Mouse (Mus musculus): ENCODE measurements at regions not wholly inside any gene's neighbourhood (a gene's known extent, or its start where the extent isn't known, plus 50 kb on each side); places are given as distances from the start of the nearest gene placed in this dataset.

GRCm38 (mm10) chr5:111656436-111656835 is 77.3 kb upstream of the Gm26897 start:
- Histone ChIP-seq H3K4me1 (replicated peaks; ENCODE audit: control insufficient read depth, insufficient read depth, low read length) (no peaks in the 10 kb centered on the region), H3K4me3 (ENCODE audit: control insufficient read depth, insufficient read depth, low read length) (no peak overlapping the region), H3K27me3 (ENCODE audit: control insufficient read depth, insufficient read depth, low read length) (no peaks in the 10 kb centered on the region), H3K27ac (ENCODE audit: control insufficient read depth, insufficient read depth, low read length) (no peak overlapping the region), H3K36me3 (ENCODE audit: control insufficient read depth, insufficient read depth, low read length) (no peaks in the 10 kb centered on the region)
- WGBS, result 62% methylated on average over 2 of the region's 2 CpGs
- TF ChIP-seq CTCF (IDR thresholded peaks at IDR 0.05; ENCODE audit: borderline replicate concordance, control insufficient read depth, extremely low read depth, insufficient read depth, low read length, poor library complexity) (no peak), POLR2A (IDR thresholded peaks at IDR 0.05; ENCODE audit: control insufficient read depth, extremely low read depth, insufficient read depth, low read length, poor library complexity) (no peak)
- no peak for DNase-seq

GRCm38 (mm10) chr5:111657759-111658429 is 75.8 kb upstream of the Gm26897 start:
- Histone ChIP-seq H3K4me1 (replicated peaks; ENCODE audit: control insufficient read depth, insufficient read depth, low read length) (no peaks in the 10 kb centered on the region), H3K27me3 (ENCODE audit: control insufficient read depth, insufficient read depth, low read length) (no peaks in the 10 kb centered on the region), H3K4me3 (ENCODE audit: control insufficient read depth, insufficient read depth, low read length) (no peak overlapping the region), H3K27ac (ENCODE audit: control insufficient read depth, insufficient read depth, low read length) (no peak overlapping the region), H3K36me3 (ENCODE audit: control insufficient read depth, insufficient read depth, low read length) (no peaks in the 10 kb centered on the region)
- TF ChIP-seq CTCF (IDR thresholded peaks at IDR 0.05; ENCODE audit: borderline replicate concordance, control insufficient read depth, extremely low read depth, insufficient read depth, low read length, poor library complexity) (no peak), POLR2A (IDR thresholded peaks at IDR 0.05; ENCODE audit: control insufficient read depth, extremely low read depth, insufficient read depth, low read length, poor library complexity) (no peak)
- 32% methylated on average over 3 of the region's 3 CpGs for WGBS
- DNase-seq, result no peak

DNA sequence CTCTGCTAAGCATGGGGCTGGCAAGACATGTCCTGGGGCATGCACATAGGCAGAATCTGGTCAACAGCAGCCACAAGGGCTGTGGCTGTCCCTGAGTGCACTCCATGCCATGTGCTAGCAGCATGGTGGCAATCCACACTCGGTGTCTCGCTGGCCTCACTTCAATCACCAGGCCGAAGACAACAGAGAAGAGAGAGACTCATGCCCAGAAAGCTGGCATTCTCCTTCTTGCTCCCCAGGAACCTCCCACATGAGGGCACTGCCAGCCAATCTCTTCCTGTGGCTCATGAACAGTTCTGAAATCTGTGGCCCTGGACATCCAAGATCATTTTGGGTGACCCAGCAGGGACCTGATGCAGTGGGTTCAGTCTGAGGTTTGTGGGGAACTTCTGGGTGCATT is 74.5 kb upstream of the Gm26897 start:
- H3K4me1 ChIP-seq (replicated peaks; ENCODE audit: control insufficient read depth, insufficient read depth, low read length), result no peaks in the 10 kb centered on the region
- WGBS, result 89% methylated on average over 3 of the region's 3 CpGs
- H3K36me3 ChIP-seq (ENCODE audit: control insufficient read depth, insufficient read depth, low read length), result no peaks in the 10 kb centered on the region
- H3K27ac ChIP-seq (ENCODE audit: control insufficient read depth, insufficient read depth, low read length), result no peak overlapping the region
- TF ChIP-seq POLR2A (IDR thresholded peaks at IDR 0.05; ENCODE audit: control insufficient read depth, extremely low read depth, insufficient read depth, low read length, poor library complexity) (no peak), CTCF (IDR thresholded peaks at IDR 0.05; ENCODE audit: borderline replicate concordance, control insufficient read depth, extremely low read depth, insufficient read depth, low read length, poor library complexity) (no peak)
- no peaks in the 10 kb centered on the region for H3K27me3 ChIP-seq (ENCODE audit: control insufficient read depth, insufficient read depth, low read length)
- no peak overlapping the region for H3K4me3 ChIP-seq (ENCODE audit: control insufficient read depth, insufficient read depth, low read length)
- DNase-seq, result no peak

DNA sequence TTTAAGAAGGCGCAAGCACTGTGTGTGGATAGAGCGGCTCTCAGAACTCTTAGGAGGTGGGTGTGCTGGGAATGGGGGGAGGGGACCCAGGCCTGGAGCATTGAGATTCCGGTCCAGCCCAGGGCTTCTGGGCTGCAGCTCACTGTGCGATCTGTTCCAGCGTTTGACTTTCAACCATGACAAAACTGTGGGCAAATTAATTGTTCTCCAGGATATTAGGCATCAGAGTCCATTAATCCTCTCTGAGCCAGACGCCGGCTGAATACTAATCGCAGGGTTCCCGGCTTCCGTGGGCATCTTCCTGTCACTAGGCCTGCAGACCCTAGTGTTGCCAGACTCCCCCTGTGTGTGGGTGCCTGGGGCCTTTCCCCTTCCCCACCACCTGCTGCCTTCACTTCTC is 73.3 kb upstream of the Gm26897 start:
- H3K27me3 ChIP-seq (ENCODE audit: control insufficient read depth, insufficient read depth, low read length), result no peaks in the 10 kb centered on the region
- no peak overlapping the region for H3K4me3 ChIP-seq (ENCODE audit: control insufficient read depth, insufficient read depth, low read length)
- no peak for TF ChIP-seq POLR2A (IDR thresholded peaks at IDR 0.05; ENCODE audit: control insufficient read depth, extremely low read depth, insufficient read depth, low read length, poor library complexity)
- no peaks in the 10 kb centered on the region for H3K36me3 ChIP-seq (ENCODE audit: control insufficient read depth, insufficient read depth, low read length)
- no peak for DNase-seq
- no peaks in the 10 kb centered on the region for H3K4me1 ChIP-seq (replicated peaks; ENCODE audit: control insufficient read depth, insufficient read depth, low read length)
- H3K27ac ChIP-seq (ENCODE audit: control insufficient read depth, insufficient read depth, low read length), result no peak overlapping the region
- 97% methylated on average over 10 of the region's 10 CpGs for WGBS

GRCm38 (mm10) chr5:111660968-111661367 is 72.8 kb upstream of the Gm26897 start:
- no peaks in the 10 kb centered on the region for H3K4me1 ChIP-seq (replicated peaks; ENCODE audit: control insufficient read depth, insufficient read depth, low read length)
- 94% methylated on average over 6 of the region's 6 CpGs for WGBS
- no peak for DNase-seq
- TF ChIP-seq POLR2A (IDR thresholded peaks at IDR 0.05; ENCODE audit: control insufficient read depth, extremely low read depth, insufficient read depth, low read length, poor library complexity) (no peak), CTCF (IDR thresholded peaks at IDR 0.05; ENCODE audit: borderline replicate concordance, control insufficient read depth, extremely low read depth, insufficient read depth, low read length, poor library complexity) (no peak)
- H3K27ac ChIP-seq (ENCODE audit: control insufficient read depth, insufficient read depth, low read length), result no peak overlapping the region
- H3K4me3 ChIP-seq (ENCODE audit: control insufficient read depth, insufficient read depth, low read length), result no peak overlapping the region
- no peaks in the 10 kb centered on the region for H3K27me3 ChIP-seq (ENCODE audit: control insufficient read depth, insufficient read depth, low read length)
- H3K36me3 ChIP-seq (ENCODE audit: control insufficient read depth, insufficient read depth, low read length), result no peaks in the 10 kb centered on the region

DNA sequence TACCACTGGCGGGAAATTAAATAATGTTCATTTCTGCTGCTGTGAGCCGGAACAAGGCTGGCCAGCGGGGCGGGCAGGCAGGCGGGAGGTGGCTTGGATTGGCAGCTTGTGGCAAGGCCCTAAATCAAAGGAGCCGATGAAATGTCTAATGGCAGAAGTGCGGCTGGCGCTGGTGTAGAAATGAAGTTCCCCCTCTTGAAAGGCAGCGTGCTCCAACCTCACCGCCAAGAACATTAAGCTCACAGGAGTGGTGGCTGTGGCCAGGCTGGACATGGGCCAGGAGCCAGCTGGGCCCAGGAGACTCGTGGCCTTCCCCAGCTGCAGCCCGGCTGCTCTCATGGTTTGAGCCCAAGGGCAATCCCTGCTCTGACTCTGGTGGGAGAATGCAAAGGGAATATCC is 71.8 kb upstream of the Gm26897 start:
- H3K36me3 ChIP-seq (ENCODE audit: control insufficient read depth, insufficient read depth, low read length), result no peaks in the 10 kb centered on the region
- no peaks in the 10 kb centered on the region for H3K4me1 ChIP-seq (replicated peaks; ENCODE audit: control insufficient read depth, insufficient read depth, low read length)
- H3K27me3 ChIP-seq (ENCODE audit: control insufficient read depth, insufficient read depth, low read length), result no peaks in the 10 kb centered on the region
- no peak overlapping the region for H3K27ac ChIP-seq (ENCODE audit: control insufficient read depth, insufficient read depth, low read length)
- no peak overlapping the region for H3K4me3 ChIP-seq (ENCODE audit: control insufficient read depth, insufficient read depth, low read length)
- TF ChIP-seq CTCF (IDR thresholded peaks at IDR 0.05; ENCODE audit: borderline replicate concordance, control insufficient read depth, extremely low read depth, insufficient read depth, low read length, poor library complexity), result no peak
- no peak for TF ChIP-seq POLR2A (IDR thresholded peaks at IDR 0.05; ENCODE audit: control insufficient read depth, extremely low read depth, insufficient read depth, low read length, poor library complexity)
- DNase-seq, result no peak
- 25% methylated on average over 12 of the region's 12 CpGs for WGBS

DNA sequence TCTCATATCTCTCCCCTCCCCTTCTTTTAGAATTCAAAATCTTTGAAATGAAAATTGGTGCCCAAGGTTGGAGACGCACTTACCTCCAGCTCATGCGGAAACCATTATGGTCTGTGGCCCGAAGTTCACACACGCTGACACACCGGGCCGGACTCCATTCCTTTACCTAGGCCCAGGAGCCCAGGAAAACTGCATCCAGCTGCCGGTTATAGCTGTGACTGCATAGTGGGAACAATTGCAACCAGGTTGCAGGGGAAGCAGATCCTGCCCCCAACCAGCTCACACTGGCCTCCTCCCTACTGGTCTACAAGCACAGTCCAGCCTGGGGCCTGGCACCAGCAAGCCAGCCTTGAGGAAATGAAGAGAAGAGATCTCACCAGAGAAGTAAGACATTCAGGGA is 69.9 kb upstream of the Gm26897 start:
- no peak overlapping the region for H3K27ac ChIP-seq (ENCODE audit: control insufficient read depth, insufficient read depth, low read length)
- H3K4me1 ChIP-seq (replicated peaks; ENCODE audit: control insufficient read depth, insufficient read depth, low read length), result no peaks in the 10 kb centered on the region
- no peaks in the 10 kb centered on the region for H3K36me3 ChIP-seq (ENCODE audit: control insufficient read depth, insufficient read depth, low read length)
- TF ChIP-seq POLR2A (IDR thresholded peaks at IDR 0.05; ENCODE audit: control insufficient read depth, extremely low read depth, insufficient read depth, low read length, poor library complexity) (no peak), CTCF (IDR thresholded peaks at IDR 0.05; ENCODE audit: borderline replicate concordance, control insufficient read depth, extremely low read depth, insufficient read depth, low read length, poor library complexity) (no peak)
- 97% methylated on average over 7 of the region's 7 CpGs for WGBS
- no peak for DNase-seq
- no peaks in the 10 kb centered on the region for H3K27me3 ChIP-seq (ENCODE audit: control insufficient read depth, insufficient read depth, low read length)
- no peak overlapping the region for H3K4me3 ChIP-seq (ENCODE audit: control insufficient read depth, insufficient read depth, low read length)
